Mouse (Mus musculus) frontal cortex, postnatal 14 days (tissue): ENCODE measurements at regions not wholly inside any gene's neighbourhood (a gene's known extent, or its start where the extent isn't known, plus 50 kb on each side); places are given as distances from the start of the nearest gene placed in this dataset.
A peak's percentile ranks its signal among the peaks of the same experiment; 100 is the strongest.

Experiments used
- DNase-seq, 2 experiments: peaks; one replicate each; pipeline ENCODE4 v3.0.0; 2022; ENCODE audit warnings: low spot score in 2 of 2

DNA sequence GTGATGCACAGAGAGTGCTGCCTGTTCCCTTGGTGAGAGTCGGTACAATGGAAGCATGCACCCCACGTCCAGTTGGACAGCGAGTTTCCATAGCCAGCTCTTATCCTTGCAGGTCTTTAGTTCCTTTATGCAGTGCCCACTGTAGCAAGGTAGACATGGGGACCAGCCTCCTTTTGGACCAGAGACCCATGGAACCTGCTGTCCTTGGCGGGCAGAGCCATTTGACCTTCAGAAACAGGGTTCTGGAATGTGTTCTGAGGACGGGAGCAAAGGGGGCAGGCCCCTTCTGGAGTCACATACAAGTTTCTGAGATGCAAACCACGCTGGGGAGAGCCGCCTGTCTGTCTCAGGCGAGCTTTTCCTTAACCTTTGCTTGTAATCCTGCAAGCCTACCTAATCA is 188.1 kb downstream of the Emx2 start:
- no peak for DNase-seq

DNA sequence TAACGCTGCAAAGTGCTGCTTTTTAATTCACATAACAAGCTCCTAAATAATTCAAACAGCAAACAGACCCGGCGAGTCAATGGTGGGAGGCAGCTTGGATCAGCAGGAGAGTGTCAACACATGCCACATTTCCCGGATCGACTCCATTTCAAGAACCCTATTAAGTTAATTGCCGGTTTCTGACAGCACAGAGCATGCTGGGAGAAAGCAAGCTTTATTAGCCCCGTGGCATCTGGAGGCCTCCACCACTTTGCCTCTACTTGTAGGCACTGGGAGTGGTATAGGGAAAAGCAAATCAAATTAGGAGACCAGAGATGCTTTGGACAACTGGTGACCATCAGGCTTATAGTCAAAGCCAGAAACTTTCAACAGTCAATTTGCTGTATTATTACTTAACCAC is 188.5 kb downstream of the Emx2 start:
- no peak for DNase-seq

DNA sequence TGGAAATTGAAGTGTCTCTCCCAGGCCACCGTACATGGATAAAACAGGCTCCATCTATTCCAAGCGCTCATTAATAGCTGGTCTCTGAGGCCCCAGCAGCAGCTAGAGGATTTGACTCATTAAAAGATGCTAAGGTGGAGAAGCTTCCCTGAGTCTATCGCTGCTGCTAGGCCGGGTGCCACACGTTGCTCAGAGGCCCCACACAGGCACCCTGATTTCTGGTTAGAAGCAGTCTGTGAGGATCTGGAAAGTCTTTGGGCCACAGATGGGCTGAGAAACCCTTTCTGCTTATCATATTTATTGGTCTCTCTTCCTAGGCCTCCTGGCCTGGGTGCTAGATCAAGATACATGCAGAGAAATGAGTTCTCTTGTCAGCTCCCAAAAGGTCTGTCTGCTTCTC is 191.2 kb downstream of the Emx2 start:
- DNase-seq, result no peak

DNA sequence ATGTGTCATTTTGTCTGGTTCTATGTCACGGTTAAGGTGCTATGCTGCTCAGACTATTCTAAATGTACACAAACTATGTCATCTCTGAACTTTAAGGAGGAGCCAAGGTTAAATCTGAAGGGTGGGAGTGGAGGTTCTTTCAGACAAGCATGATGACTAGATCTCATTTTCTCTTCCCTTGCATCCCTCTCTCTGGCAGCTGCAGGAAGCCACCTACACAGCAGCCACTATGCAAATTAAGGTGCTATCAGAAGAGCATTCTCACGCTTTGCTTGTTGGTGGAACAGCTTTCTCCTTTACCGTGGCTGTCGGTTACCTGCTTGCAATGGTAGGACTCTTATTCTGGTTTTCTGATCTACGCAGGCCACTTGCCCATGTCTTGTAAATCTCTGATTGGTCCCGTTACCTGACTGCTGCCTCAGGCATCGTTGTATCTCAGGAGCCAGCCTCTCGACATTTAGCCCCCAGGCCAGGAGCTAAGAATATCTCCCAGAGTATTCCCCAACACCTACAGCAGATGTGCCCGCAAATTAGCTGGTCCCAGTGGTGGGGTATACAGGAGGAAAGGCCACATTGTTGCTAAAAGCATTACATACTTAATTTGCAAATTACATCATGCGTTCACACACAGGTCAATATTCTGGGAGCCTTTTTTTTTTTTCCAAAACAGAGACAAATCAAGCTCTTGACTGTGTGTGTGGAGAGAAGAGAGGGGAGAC is 192.6 kb downstream of the Emx2 start:
- DNase-seq, result no peak

DNA sequence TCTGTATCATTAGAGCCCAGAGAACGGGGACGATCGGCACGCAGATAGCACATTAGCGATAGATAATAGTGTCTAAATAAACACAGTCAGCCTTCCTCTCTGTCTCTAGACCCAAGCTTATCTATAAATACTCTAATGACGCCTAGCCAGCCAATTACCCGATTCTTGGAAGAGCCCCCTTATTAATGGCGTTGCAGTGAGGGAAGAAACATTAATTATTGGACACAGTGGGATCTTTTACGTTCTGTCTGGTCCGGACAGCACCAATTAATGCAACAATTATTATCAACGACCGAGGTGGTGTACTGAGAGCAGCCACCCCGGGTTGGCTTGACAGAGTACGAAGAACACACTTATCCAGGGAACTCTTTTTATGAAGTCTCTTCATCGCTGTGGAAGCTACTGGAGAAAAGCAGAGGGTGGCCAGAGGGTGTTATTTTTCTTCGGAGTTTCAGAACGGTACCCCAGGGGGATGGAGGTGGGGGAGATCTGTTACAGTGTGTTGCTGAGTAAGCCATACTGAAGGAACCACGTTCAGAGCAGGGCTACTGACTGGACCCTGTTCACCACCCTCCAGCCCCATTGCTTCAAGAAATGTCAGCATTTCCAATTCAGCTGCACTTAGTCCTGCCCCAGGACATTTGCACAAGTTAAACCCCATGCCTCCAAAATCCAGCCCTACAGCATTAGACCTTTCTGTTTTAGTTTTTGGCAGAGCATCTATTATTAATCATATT is 195.6 kb downstream of the Emx2 start:
- DNase-seq, result no peak

DNA sequence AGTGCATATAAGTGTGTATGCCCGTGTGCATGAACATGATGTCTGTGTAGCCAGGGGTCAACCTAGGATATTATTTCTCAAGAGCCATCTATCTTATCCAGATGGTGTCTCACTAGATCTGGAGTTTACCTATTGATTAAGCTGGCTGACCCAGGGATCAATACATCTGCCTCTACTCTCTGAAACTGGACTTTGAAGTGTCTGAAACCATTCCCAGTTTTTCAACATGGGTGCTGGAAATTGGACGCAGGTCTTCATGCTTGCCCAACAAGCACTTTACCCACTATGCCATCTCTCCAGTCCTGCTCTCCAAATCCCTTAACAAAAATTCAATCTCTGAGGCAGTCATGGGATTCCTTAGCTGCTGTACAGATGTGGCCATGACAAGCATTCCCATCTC is 197.1 kb downstream of the Emx2 start:
- DNase-seq, result no peak

DNA sequence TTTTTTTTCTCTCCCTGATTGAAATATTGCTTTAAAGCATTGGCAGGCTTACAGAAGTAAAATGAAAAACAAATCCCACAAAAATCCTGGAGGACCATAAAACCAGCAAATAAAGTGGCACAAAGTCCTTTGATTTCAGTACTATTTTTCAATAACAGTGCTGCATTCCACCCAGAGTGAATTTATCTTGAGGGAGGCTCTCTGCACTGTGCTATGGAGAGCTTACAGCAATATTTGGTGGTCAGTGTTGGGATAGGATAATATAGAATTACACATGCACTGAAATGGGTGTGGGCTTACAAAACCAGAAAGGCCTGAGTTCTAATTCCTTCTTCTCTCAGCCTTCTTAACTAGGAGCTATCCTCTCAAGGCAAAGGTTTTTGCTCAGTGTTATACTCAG is 211.6 kb downstream of the Emx2 start:
- no peak for DNase-seq

DNA sequence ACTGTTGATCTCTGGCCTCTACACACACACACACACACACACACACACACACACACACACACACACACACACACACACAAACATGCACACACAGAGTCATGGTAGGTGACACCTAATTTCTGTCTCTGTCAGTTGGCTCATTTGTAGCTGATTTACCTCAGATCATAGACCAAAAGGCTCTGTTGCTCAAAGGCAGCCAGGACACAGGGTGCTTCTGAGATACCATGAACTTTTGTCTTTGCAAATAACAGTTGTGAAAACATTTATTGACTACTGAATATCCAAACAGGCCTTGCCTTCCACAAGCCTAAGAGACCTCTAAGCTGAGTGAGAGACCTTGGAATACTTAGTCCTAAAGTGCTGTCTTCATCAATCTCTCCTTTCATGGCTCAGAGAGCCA is 215.4 kb downstream of the Emx2 start:
- DNase-seq, result no peak

DNA sequence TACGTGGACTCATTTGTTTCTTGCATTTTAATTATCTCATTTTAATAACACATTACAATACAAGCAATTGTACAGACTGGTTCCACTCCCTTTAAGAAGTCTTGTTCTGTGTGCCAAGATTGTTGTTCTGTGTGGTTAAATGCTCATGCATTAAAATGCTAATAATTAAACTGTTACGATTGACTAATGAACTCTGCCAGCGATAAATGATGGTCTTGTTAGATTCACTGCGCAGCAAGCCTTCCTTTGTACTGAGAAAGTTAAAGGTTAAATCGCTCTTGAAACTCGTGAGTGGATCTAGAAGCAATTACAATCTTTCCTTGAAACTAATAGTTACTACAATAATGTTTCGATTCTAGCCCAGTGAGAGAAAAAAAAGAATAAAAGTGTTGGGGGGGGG is 221.0 kb downstream of the Emx2 start:
- DNase-seq, result no peak

DNA sequence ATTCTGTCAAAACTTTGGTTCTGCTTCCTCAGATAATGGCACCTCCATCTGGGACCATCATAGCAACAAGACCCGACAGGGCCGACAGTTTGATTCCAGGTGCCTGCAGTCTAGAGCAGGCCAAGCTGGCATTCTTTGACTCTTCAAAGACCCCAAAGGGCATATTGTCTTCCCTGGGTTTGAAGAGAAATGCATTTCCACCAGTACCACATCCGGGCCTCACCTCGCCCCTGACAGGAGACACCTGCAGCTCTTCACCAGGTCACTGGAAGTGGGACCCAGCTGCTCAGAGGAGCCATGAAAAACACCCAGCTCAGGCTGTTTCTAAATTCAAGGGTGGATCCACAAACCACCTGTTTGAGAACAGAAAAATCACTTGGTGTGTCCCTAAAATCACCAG is 222.2 kb downstream of the Emx2 start:
- no peak for DNase-seq

DNA sequence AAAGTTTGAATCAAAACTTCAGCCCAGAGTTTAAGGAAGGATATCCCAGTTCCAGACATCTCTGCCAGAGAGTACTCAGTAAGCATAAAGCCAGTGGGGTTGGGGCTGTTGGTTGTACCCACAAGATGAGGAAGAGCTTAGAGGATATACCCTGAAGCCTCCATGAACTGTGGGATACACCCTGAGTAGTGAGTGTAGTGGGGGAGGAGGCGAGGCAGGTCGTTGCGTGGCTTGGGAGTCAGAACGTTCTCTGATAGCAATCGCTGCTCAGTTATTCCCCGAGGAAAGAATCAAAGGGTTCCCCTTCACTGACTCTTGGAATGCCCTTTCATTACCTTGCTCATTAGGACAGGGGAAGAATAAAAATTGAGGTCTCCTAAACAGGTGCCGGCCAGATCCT is 226.1 kb downstream of the Emx2 start:
- no peak for DNase-seq

DNA sequence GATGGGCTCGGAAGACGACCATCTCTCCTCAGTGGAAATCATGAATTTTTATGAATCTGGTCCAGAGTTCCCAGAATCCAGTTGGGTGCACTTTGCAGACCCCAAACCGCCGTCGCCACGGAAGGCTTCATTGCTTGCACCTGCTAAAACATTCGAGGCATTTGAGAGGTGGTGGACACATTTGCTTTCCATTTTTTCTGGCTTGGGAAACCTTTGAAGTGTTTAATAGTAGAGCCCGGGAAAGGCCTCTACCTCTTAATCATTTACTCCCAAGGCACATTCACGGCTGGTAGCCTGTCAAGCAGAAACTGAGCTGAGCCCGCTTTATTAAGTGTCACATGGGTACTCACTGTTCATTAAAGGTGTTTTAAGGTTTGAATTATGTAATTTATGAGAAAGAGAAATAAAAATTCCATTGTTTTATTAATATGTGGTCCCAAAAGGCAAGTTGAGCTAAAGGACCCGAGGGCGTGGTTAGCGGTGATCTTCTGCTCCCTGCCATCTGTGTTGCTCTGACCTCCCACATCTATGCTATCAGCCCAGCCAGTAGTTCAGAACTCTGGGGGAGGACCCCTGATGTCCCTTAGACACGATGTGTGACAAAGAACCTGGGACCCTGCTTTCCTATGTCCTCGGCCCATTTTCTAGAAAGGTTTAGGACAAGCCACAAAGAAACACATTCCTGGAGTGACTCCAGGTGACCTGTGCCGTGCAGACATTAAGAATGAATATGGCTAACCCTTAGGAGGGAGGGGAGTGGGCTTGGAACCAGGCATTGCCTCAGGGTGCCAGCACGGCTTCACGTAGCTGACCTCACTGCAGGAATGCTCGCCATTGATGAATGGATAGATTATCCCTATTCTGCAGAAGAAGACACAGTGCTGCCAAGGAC is 227.9 kb downstream of the Emx2 start:
- DNase-seq, result no peak

DNA sequence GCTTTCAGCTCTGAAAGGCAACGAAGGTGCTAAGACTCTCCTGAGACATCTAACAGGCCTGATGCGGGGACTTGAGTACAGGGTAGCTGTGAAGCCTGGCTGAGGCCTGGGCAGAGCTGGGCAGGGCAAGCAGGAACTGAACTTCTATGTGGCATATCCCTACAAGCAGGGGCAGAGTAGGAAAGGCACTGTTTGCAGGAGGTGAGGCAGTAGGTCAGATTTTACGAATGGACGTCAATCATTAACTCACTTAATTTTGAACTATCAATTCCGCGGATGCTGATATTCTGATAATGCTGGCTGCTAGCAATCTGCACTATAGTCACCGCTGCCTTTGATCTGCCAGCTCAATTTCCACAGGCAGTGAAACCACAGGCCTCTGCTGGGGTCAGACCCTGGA is 229.0 kb downstream of the Emx2 start:
- no peak for DNase-seq

DNA sequence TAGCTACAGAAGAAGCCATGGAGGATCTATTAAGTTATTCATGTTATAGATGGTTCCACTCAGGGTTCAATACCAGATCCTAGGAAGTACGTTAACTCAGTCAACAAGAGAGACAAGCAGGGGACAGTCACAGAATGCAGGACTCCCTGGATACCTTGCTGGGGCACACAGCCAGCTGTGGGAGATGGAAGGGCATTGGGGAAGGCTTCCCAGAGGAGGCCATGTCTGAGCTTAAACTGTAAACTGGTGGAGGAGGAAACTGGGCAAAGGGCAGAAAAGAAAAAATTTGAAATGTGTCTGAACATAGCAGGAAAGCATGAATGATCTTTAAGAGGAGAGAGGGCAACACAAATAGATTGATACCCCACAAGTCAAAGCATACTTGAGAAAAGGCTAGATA is 229.5 kb downstream of the Emx2 start:
- no peak for DNase-seq

DNA sequence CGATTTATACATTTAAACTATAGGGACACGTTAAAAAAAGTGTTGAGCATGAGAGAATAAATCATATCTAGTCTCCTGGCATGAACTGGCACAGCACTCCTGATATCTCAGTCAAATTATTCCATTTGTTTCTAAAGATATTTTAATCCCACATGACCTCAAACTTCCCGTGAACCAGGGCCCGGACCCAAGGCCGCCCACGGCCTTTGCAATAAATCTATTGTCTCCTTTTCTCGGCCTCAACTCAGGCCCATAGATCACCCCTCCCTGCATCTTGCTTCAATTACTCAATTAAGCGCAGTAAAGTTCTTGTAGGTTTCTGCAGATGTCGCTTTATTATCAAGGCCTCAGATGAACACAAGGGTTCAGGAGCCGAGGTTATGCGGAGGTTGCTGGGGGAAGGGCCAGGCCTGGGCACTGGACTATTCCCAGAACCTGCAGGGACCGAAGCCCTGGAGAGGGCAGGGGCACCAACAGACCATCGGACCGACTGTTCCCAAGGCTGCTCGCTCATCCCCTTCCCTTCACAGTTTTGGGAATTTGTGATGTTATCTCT is 233.4 kb downstream of the Emx2 start:
- no peak for DNase-seq

DNA sequence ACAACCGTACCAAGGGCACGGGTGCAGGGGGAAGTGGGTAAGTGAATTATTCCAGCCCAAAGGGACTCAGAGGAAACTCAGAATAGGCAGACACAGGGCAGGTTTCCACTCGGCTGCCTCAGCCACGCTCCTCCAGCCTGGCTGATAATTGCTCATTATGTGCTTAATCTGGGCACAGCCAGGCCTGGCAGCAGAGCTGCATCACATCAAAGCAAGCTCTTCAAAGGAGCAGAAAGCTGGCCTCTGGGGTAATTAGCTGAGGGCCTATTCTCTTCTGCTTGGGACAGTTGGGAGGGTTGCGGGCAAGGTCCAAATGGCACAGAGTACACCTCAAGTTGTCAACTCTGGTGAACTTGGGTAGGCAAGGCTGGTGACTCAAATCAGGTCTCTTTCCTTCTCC is 239.5 kb downstream of the Emx2 start:
- peak; percentile 14 to 42 for DNase-seq

DNA sequence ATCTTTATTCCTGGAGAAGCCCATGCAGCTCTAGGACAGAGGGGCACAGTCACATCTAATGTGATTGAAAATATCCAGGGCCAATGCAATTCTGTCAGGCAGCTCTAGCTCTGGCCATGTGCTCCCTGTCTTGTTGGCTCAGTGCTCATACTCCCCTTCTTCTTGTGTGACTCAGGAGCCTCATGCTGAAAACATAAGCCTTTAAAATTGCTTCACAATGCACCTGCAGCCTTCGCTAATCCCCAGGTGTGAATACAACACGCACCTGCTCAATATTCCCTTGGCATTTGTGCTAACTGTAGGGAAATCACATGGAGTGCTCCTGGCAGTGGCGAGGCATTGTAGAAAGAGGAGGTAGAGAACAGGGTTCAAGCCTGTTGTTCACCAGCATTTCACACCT is 242.0 kb downstream of the Emx2 start:
- no peak for DNase-seq

DNA sequence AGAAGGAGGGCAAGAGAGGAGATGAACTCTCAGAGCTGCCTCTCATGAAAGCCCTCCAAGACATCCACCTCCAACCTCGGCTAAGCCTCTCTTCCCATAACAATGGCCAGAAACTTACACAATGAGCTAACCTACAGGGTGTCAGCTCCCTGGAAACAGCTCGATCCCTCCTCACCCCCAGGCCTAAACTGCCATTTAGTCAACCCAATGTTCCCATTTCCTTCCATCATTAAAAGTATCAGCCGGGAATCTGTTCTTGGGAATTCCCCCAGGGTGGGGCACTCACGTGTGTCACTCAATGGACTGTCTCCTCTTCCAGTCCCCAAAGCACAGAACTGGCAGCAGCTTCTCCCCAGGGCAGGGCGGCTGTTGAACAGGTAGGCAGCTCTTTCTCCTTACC is 236.3 kb downstream of the Rab11fip2 start:
- DNase-seq, result no peak

DNA sequence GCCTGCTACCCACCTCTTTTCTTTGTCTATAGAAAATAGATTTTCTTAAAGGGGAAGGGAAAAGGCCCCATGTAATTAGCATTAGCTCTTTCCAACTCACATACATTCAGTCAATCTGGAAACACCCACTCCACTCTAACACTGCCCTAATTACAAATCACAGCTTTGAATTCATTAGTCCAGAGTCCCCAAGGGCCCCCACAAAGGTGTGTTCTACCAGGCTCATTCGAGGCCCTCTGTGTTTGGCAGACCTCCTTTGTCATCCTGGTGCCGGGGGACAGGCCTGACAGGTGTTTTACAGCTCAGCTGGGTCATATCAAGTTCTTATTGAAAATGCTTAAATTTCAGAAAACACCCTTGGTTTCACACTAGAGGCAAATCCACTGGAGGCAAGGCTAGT is 234.3 kb downstream of the Rab11fip2 start:
- no peak for DNase-seq

DNA sequence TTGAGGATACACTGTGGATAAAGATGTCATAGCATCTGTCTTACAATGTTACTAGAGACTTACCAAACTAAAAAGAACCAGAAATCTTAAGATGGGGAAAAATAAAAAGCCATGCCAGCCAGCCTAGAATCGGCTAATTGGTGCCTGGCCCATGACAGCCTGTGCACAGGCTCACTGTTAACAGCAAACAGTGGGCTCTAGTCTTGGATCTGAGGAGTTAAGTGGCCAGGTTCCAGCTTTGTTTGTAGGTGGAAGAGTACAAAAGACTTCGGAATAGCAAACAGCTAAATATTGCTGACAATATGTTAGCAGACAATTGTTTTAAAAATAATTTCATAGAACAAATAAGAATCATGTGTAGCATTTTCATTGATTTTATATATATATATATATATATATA is 228.4 kb downstream of the Rab11fip2 start:
- no peak for DNase-seq

DNA sequence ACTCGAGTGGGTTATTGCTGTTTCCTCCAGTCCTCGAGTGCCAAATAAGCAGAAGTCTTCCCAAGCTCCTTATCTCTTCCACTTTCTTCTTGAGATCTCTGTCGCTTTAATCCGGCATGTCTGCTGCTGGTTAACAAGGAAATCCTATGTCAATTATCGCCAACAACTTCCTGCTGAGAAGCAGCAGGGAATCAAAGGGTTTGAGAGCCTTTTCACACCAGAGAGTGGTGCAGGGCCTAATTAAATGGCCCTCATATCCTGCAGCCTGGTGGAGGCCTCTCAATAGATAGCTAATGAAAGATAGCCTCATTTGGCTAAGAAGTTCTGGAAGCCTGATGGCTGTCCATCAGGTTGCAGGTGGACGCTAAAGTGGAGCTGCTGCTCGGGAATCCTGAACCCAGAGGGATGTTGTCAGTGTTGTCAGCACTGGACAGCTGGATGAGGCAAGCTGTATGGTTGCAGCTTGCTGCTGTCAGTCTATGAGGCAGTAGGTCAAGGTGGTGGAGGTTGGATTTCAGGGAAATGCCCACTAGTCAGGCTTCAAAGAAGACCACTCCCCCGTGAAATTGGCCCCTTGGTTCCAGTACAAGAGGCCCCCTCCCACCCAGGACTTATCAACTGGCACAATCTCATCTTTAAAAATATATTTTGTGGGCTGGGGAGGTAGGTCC is 225.5 kb downstream of the Rab11fip2 start:
- no peak for DNase-seq

DNA sequence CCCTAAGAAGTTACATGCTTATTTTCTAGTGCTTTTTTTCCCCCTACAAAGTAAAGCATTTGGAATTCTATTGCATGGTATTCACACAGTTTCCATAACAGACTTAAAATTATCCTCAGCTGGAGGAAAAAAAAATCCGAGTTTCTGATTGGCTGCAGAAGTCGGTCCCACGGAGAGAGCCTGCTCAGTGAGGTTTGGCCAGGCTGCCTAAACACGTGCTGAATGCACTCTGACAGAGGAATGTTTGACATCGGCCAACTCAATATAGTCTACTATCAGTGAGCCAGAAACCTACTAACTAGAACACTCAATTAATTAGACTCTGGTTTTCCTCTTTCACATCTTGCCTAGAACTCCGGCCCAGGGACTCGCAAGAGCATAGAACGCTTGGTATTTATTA is 204.9 kb downstream of the Rab11fip2 start:
- no peak for DNase-seq
